Mouse (Mus musculus) megakaryocyte, adult 5-6 weeks (primary cell): Measurements from ENCODE around the gene Grin2b. TPM values are rescaled to one million over a fixed set of nuclear protein-coding genes. Genes with fewer than 3 reads are reported as not detected.

Experiments used
- ATAC-seq: 2 replicates; pipeline ENCODE4 v1.8.0; 2016; ENCODE audit warnings: mild to moderate bottlenecking, inconsistent platforms; ENCODE audit not compliant: poor library complexity, severe bottlenecking
- total RNA-seq, 2 experiments: library from RNA; stranded (forward) in 1 of 2; stranded (reverse) in 1 of 2; fragments of 153-499, 151-499 nt in 1 of 2; fragments of 221-1000, 200-1000 nt in 1 of 2; gene quantifications; 2 replicates each; pipeline versions ENCODE4 v1.2.3 to v1.2.4; 2015 to 2017

The Grin2b gene
- total RNA-seq, 2 experiments from 2014 or later, result not detected

DNA sequence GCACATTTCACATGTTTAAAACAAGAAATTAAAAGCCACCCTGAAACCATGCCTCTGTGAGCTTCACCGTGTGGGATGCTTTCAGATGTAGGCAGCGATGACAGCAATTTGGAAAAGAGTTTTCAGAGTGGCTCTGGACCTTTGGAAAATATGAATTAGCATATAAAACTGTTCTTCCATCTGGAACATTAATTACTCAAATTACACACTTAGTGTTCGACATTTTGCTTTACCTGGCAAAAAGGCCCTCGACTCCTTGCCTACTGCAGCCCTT, 162.3 kb downstream of the Grin2b start:
- no peak for ATAC-seq

DNA sequence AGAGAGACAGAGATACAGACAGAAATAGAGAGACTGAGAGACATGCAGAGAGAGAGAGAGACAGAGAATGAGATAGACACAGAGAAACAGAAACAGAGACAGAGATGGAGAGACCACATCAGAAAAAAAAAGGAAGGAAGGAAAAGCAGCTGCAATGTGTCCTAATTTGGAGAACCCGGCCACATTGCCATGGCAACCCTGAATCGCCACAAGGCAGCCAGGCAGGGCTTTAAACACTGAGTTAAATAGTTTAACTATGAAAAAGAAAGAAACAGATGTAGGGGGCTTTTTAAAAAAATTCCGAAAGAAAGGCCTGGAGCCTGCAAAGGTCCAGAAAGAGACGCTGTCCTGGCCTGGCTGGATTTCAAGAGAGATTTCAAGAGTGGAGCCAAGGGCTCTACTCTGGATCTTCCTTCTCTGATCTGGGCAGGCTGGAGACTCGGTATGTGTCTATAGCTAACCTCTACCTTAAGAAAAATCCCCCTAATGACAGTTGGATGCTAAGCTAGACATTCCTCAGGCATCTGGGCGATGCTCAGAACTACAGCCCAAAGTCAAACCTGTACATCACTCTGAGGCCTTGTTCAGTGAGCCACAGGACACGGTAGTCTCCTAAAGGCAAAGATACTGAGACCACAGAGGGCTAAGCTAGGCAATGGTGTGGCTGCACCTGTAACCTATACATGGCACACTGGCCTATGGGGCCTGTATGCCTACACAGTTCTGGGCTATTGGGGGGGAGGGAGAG, 162.8 kb downstream of the Grin2b start:
- 0 out of 2 replicates have a peak, but pooled peaks have one; percentile 37 for ATAC-seq

DNA sequence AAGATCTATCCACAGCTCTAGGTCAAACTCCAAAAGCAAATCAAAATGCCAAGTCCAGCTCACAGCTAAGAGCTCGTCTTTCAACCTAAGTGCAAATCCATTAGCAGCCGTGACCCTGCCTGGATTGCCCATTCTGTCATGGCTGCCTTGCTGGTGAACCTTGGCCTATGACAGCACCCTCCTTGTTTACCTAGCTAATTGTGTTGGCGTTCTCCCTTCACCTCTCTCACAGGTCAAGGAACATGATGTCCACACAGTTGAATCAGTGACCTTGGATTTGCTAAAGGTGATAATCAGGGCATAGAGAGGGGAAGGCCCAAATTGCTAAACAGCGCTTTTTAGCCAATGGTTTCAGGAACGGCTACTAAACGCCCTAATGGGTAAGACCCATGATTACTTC, 165.2 kb downstream of the Grin2b start:
- ATAC-seq, result no peak

DNA sequence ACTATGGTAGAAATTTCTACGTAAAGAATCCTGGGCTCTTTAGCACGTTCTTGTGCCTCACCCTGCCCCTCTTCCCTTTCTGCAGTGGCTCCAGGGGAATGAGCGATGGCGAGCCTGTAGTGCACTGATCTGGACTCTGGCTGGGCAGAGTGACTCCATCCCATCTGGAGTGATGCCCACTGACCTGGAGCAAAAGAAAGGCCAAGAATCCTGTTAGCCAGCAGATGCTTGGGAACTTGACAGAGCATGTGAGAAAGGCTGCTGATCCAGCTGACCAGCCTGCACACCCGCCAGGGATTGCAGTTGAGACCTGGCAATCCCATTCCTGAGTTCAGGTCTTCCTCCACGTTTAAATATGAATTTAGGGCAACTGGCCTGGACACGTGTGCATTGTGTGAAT, 178.6 kb downstream of the Grin2b start:
- no peak for ATAC-seq

DNA sequence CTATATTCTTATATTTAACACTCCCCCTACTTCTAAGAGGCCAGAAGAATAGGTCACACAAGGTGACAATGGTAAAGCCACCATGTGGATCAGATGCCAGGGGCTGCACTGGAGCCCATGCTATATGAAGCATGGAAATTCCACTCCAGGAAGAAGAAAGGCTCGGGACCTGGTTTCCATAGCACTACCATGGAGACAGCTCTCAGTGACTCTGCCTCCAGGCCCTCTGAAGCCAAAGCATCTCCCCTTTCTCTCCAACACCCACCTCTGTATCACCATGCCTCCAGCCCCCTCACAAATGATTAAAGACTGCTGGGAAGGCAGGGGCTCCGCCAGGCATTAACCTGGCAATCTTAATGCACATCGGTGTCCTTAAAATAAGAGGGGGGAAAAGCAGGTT, 179.4 kb downstream of the Grin2b start:
- ATAC-seq, result no peak

DNA sequence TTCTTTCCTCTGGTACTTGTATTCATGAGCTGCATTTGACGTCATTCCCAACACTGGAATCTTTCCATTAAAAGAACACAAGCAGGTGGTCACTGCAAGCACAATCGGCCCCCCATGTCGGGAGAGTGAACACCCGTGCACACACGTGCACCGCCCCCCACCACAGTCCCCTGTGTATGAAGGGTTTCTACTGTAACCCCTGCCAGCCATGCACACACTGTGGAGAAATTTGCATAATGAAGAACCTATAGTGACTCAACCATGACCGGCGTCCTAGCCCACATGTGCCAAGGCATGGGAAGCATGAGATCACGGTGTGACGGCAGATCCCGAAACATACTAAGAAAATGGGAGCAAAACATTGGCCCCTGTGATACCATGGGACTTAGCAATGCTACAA, 179.9 kb downstream of the Grin2b start:
- no peak for ATAC-seq

DNA sequence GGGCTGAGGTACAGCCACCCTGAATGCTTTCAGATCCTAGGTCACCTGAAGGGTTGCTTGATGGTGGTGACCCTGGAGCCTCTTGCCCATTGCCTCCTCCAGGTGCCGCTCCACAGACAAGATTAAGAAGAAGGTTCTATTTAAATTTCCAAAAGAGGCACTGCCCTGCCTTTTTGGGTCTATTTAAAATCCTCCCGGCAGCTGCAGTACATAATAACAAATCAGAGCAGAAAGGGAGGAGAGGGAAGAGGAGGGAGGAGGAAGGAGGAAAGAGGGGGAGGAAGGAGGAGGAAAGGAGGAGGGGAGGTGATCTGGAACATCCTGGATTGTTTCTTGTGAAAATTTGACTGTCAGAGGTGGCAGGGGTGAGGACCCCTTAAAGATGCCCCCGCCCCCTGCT, 197.2 kb downstream of the Grin2b start:
- ATAC-seq, result no peak

DNA sequence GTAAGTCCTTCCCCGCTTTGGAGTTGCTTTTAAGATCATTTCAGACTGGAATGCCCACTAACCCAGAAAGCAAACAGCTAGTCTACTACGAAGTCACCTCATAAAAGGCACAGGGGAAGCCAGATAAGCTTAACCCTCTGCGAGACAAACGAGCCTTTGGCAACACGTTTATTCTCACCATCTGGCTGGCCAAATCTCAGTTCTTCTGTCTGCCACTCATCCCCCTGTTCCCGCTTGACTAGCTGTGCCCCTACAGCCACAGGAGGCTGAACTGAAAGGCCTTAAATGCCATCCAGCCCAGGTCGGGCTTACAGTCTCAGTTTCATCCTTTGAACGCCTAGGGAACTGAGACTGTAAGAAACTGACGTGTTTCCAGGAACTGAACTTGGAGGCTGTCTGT, 200.8 kb downstream of the Grin2b start:
- ATAC-seq, result no peak

DNA sequence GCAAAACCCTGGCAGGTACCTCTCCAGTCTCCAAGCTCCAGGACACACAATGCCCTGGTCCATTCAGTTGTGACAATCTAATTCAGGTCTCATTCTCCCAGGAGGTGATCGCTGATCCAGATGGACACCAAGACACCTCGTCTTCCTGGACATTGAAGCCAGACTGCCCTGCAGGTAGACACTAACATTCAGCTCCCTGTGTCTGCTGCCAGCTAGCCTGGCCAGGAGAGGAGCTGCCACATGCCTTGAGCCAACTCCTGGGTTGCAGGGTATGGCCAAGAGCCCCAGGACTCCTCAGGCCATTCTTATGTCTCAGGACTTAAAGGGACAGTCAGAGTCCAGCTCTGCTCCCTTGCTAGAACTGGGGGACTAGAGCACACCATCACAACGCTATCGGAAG, 201.8 kb downstream of the Grin2b start:
- ATAC-seq, result no peak

DNA sequence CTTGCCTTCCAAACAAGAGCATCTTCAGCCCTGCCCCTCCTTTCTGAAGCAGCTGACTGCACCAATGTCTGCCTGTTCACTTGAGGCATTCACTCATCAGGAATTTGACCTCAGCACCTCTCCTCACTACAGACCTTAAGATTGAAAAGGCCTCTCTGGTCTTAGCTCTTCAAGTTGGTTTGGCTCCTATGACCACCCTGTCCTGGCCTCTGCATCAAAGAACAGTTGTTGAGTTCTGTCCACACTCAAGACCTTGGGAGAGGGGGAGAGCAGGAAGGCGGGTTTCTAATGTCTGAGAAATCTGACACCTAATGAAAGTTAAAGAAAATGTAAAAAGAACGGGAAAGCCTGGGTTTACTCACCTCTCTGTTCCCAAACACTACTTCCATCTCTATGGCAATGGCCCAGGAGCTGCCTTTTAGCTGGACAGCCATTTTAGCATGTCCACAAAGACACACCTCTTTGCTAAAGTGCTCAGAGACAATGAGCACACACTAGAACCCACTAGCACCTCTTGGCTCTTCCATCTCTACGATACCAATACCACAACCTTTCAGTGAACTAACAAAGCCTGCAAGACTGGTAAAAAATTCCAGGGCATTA, 202.5 kb downstream of the Grin2b start:
- ATAC-seq, result no peak

DNA sequence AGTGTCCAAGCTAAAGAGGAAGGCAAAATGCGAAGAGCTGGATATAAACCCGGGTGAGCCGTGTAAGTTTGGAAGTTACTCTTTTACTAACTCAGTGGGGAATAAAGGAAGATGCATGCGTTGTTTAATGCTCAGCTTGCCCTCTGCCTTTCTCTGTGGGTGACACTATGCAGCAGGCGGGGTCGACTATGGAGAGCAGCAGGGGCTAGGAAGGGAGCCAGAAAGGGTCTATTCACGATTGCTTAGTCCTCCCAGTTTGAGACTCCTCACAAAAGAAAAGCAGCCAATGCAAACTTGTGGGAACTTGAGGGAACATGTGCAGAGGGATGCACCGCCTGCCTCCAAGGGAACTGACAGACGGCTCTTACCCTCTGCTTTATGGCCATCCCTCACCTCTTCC, 211.5 kb downstream of the Grin2b start:
- ATAC-seq, result no peak

DNA sequence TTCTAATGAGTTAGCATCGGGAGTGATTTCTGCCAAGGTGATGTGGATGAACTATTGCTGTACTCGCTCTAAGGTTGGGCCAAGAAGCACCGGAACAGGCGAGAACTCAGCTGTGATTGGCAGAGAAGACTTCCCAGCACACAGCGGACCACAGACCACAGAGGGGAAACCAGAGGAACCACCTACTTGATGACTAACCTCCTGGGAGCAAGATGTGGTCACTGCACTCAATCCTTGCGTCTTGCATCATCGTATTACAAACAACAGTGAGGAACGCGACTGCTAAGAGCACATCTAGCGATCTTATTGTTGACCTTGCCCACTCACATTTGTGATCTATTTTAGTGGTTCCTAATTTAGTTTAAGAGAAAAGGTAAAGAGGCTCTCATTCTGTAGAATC, 213.7 kb downstream of the Grin2b start:
- ATAC-seq, result peak; percentile 43; the same call in 1 of the 2 replicates

DNA sequence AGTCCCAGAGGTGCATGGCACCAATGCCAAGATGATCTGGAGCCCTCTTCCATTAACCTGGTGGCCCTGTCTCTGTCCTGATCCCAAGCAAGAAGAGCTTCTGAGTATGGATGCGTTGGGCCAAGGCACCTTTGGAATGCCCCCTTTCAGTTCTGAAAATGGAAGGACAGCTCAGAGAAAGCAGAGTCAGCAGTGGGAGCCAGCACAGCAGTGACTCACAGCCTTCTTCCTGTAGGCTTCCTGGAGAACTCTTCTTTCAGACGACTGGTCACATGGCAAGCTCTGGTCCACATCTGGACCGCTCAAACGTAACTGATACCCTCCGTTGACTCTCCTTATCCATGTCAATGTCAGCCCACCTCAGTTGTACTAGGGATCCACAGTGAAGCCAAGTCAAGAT, 221.6 kb downstream of the Grin2b start:
- ATAC-seq, result no peak

DNA sequence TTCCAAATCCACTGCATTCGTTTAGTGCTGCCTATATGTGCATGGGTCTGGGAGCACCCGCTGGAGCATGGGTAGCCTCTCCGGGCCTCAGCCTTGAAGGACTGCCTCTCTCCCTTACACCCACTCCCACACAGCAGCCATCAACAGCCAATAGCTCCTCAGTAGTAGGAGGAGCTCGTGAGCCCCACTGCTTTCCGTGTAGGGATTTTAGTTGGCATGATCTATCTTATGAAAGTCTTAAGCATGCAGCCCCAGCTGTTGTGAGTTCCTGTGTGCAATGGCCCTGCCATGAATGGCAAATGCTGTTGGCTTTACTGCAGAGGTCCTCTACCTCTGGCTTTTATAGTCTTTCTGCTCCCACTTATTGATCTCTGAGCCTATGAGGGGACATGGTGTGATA, 227.8 kb downstream of the Grin2b start:
- no peak for ATAC-seq

DNA sequence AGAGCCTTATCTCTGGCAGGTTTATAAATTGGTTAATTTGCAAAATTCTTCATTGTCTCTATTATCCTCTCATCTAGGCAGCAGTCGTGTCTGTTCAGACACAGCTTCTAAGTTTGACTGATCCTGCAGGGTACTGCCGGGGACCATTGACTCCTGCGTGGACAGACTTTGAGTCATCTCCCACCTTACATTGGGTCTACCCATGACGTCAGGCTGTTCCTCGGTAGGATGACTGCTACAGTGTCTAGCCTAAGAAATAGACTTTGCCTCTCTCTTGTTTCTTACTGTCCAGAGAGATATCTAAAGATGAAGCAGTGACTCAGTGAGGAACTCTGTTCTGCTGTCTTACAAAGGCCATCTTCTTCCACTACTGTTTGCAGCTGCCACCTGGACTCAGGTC, 229.0 kb downstream of the Grin2b start:
- no peak for ATAC-seq

DNA sequence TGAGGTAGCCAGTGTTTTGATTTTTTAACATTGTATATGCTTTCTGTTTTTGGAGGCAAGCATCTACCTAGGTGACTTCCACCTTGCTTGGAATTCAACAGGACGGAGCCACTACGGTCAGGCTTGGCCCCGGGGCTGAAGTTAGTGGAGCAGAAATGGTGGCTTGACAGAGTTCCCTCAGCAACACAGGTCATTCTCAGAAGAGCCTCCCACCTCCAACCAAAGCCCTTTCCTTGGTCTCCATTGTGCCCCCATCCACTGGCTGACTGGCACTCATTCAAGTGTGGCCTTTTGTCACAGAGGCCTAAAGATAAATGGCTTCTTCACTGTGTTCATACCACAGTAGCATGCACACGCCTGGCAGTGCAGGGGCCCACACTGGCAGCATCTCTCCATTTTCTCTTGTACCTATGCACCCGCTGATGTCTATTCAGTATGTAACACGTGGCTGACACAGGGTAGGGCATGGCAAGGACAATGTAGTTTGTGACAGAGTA, 230.1 kb downstream of the Grin2b start:
- ATAC-seq, result no peak

DNA sequence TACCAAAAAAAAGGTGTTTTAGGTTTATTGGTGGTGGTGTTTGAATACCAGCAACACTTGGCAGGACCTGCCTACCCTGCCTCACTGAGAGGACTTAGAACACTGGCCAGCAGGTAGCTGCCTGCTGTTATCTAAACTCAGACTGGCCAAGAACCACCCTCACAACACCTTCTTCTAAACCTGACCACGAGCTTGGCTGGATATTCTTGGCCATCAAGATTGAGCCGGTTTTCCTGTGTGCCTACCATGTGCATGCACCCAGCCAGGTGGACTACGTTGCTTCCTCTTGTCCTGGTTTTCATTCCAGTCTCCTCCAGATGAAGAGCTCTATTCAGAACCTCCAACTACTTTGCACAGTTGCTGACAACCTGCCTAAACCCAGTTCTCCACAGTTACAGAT, 240.4 kb downstream of the Grin2b start:
- ATAC-seq, result no peak

DNA sequence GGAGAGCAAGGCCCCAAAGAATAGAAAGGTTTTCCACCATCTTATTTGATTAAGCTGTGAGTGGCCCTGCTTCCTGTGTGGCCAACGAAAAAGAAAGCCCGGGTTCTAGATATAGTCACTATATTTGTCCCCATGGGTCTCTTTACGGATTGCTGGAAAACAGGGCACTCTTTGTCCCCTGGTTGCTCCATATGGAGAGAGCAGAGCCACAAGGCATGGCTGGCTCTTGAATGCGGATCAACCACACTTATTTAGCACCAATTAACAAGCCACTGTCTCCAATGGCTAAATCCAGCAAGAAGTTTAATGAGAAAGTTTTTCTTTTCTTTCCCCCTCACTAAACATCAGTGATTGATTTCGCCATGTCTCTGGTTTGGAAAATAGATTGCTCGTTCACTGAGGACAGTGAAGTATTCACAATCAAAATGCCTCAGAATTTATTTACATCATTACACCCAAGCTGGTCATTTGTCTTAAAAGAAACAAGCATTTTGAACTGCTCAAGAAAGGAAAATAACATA, 240.9 kb downstream of the Grin2b start:
- ATAC-seq, result no peak

DNA sequence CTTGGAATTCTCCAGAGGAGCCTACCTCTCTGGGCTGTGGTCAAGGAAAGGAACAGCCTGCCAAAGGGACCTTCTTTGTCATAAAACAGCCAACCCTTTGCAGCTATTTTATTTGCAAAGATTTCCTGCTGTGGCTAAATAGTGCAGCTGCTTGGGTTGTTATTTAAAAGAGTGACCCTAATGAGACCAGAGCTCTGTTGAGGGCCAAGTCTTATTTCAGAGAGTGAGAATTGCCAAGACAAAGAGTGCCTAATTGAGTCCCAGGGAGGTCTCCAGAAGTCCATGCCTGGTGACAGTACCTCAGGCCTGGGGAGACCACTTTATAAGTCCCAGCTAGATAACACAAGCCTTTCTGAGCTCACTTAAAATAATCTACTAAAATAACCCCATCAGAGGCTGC, 255.6 kb downstream of the Grin2b start:
- ATAC-seq, result no peak

DNA sequence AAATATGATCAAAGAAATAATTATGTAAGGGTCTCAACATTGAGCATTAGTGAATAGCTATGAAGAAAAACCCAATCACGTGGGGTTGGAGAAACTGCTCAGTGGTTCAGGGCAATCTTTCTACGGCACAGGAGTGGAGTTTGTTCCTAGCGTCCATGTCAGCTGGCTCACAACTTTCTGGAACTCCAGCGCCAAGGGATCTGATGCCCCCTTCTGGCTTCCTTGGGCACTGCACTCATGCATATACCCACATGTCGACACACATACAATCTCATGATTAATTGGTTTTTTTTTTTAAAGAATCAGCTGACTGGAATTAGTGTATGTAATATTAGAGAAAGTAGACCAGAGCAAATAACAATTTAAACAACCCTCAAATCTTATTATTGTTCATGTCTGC, 258.7 kb downstream of the Grin2b start:
- ATAC-seq, result no peak

DNA sequence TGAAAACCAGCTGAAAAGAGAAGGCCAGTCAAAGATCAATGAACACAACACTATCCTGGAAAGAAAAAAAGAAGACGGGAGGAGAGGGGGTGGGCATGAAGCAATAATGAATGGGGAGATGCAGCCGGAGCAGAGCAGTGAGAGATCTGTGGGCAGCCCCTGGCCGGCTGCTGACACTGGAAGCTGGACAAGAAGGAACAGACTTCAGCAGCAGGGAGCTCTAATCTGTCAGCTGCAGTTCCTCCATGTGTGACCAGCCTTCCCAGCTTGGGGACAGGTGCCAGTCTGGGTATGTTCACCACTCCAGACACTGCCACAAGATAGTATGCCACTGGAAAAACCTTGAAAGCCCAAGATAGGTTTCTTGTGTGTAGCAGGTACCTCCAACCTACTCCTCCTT, 261.2 kb downstream of the Grin2b start:
- no peak for ATAC-seq

DNA sequence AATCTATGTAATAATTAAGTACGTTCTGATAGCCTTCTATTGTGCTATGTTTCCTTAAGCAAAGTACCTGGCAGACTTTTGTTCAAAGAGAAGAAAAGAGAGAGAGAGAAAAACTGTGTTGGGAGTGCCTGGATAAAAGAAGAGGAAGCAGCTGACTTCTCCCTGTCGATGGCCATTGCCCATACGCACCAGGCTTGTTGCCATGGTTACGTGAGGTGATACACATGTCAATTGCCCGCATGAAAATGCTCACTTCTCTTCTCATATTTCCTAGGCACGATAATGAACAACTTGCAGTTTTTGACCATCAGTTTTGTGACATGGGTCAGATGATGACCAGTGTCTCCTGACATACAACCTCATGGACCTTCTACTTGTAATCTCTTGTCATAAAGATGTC, 262.2 kb downstream of the Grin2b start:
- ATAC-seq, result no peak
